Mouse (Mus musculus) gastrocnemius, postnatal 14 days (tissue): ENCODE data around the gene Il10ra. TPM values are rescaled to one million over a fixed set of nuclear protein-coding genes. Genes with fewer than 3 reads are reported as not detected.

ENCODE experiments used
- DNase-seq: peaks from one replicate; pipeline ENCODE4 v3.0.0; 2021; ENCODE audit warnings: mixed read lengths
- intact Hi-C: fragments of 180-260 bp; cut with DNase I; formaldehyde crosslinking; loops from one replicate; pipeline ENCODE4 v1.15.1; 2025; ENCODE audit warnings: low total_unique reads
- microRNA-seq, 2 experiments: library from miRNA; unstranded; fragments of <30 nt; microRNA quantifications; one replicate each; pipeline ENCODE4 v1.2.0; 2021
- total RNA-seq, 2 experiments: library from RNA; stranded (reverse); gene quantifications; 2 replicates each; pipeline ENCODE4 v1.2.3; 2021

Gene Il10ra
- total RNA-seq, 2 experiments from 2014 or later = 0.64 TPM

GRCm38 (mm10) chr9:45212001-45212400, 56.9 kb downstream of the Il10ra start:
- DNase-seq = no peak
- intact Hi-C loops = no loop called here

DNA sequence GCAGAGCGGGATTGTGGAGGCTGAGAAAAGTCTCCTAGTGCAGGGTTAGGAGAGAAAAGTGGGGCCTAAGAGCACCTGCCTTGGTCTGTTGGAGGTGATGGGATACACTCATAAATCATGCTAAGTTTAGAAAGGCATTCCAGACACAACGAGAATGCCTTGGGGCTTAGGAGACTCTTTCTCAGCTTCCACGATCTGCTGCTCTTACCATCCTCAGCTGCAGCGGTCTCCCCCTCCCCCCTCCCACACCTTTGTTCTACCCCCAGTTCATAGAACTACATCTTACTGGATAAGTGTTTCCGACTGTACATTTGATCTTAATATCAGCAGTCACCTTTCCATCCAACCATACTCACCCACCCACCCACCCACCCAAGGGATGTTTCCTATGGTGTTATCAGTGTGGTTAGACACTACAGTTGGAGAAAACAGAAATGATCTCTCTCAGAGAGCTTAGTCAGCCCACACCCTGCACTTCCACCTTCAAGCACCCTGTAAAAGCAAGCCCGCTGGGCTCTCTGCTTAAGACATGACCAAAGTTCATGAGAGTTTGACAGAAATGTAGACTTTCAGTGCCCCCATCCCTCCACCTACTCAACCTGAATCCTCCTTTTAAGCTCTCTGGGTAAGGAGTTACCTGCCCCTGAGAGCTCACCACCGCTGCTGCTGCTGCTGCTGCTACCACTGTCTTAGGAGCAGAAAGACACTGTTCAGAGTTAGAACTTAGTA, 61.8 kb downstream of the Il10ra start:
- intact Hi-C loops = no loop called here
- DNase-seq = no peak

- DNase-seq = no peak
- intact Hi-C loops = no loop called here
Observed at GRCm38 (mm10) chr9:45206121-45206520, 62.8 kb downstream of the Il10ra start.

DNA sequence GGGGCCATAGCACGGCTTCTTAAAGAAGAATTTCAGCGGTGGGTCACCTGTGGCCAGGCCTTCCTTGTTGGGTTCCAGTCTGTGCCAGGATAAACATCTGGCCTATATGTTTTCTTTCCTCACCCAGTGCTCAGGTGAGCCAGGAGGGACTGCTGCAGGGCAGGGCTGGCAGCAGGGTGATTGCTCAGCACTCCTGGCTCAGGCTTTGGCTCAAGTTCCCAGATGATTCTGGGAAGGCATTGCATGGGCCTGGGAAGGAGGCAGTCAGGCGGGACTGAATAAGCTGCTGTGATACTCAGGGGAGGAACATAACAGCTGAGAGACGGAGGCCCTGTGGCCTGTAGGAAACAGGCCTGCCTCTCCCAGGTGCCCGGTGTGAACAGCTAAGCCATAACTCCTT, 63.8 kb downstream of the Il10ra start:
- no peak for DNase-seq
- intact Hi-C loops = no loop called here

Small RNAs within 50 kb of the gene (microRNA-seq; reads per million reads assigned to microRNA genes)
- gene Mir7086 = 0 reads per million in 2 experiments

Other genes with a start within 250 kb of the Il10ra start
- under 1 TPM; 0.11 to 0.27 TPM for gene Mpzl2, start 229.3 kb downstream of the Il10ra start, total RNA-seq
- gene Mpzl3, start 214.0 kb downstream of the Il10ra start, total RNA-seq = 1 to 10 TPM; 1.1 to 2.5 TPM
- gene Jaml, start 190.0 kb downstream of the Il10ra start, total RNA-seq = under 1 TPM; 0.37 to 0.69 TPM
- gene Scn2b, start 151.4 kb downstream of the Il10ra start, total RNA-seq = 1 to 10 TPM; 1.9 to 2.6 TPM
- gene Scn4b, start 130.8 kb downstream of the Il10ra start, total RNA-seq = 100 to 1,000 TPM in 1 of 2 experiments, 10 to 100 TPM in 1; 99.1 to 115 TPM
- gene BC049352, start 87.1 kb downstream of the Il10ra start, total RNA-seq = under 1 TPM in 1 of 2 experiments, not detected in 1; 0.12 TPM
- not detected for gene Tmprss4, start 65.1 kb downstream of the Il10ra start, total RNA-seq
- gene Tmprss13, start 50.0 kb upstream of the Il10ra start, total RNA-seq = under 1 TPM; 0.06 to 0.18 TPM
- gene Fxyd6, start 101.0 kb upstream of the Il10ra start, total RNA-seq = 10 to 100 TPM; 36.6 to 44.5 TPM
- gene Fxyd2, start 130.5 kb upstream of the Il10ra start, total RNA-seq = 1 to 10 TPM; 1.4 to 1.5 TPM
- gene Dscaml1, start 157.5 kb upstream of the Il10ra start, total RNA-seq = under 1 TPM in 1 of 2 experiments, not detected in 1; 0.21 TPM